Comparison of ENCODE assay signal across 13 mouse cellular contexts in the genomic region with DNA sequence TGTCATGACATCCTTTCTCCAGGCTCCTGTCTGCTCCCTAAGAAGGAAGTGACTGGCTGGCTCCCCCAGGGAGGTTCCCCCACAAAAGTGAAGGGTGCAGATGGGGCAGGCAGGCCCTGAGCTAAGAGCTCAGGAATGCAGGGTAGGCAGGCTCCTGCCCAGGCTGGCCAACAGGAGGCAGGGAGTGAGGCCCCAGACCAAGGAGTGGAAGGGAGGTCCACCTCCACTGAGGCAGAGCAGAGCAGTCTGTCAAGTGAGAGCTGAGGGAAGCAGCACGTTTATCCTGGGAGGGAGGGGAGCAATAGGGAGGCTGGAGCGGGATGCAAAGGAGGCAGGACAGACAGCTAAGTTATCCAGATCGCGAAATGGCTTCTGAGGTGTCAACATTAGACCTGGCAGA. TPM values are rescaled to one million over a fixed set of nuclear protein-coding genes. Genes with fewer than 3 reads are reported as not detected.
DNase-seq lines count a peak whose midpoint lies in the region; ATAC-seq and TF ChIP-seq lines count a peak whose summit lies in the region.
"Had no signal": no experiment of that assay in that cellular context is flagged by ENCODE, and none has a peak within 500 bp of the region (broad histone marks: within the 10 kb centered on the region; RNA-seq: fewer than 3 reads in every experiment).

No protein-coding gene starts in this region.

- in situ Hi-C loops in Patski (cut with MboI; ENCODE audit: low pct_unique_long_range_greater_than_20kb), result no loop called here

- H3K9ac ChIP-seq in liver, embryonic 12.5 days, result no peak overlapping the region
- no peak overlapping the region for H3K9ac ChIP-seq in liver, postnatal 0 days (replicated peaks)
- H3K9ac ChIP-seq: embryonic facial prominence, embryonic 15.5 days had no signal

- POLR2A ChIA-PET in Patski (lab: Charles Lee), result no interaction called here

- peaks cover 85% of the 10 kb centered on the region for H3K4me1 ChIP-seq in heart, embryonic 10.5 days
- peaks cover 46% of the 10 kb centered on the region for H3K4me1 ChIP-seq in liver, embryonic 12.5 days
- peaks cover 38% of the 10 kb centered on the region for H3K4me1 ChIP-seq in liver, postnatal 0 days (ENCODE audit: insufficient read depth)
- H3K4me1 ChIP-seq in limb, embryonic 10.5 days, result peaks cover 50% of the 10 kb centered on the region

- CTCF ChIA-PET in Patski (lab: Charles Lee), result no interaction called here

- no peaks in the 10 kb centered on the region for H3K9me3 ChIP-seq in heart, embryonic 10.5 days
- no peaks in the 10 kb centered on the region for H3K9me3 ChIP-seq in liver, embryonic 12.5 days (replicated peaks)
- no peaks in the 10 kb centered on the region for H3K9me3 ChIP-seq in liver, postnatal 0 days (ENCODE audit: low read length)
- H3K9me3 ChIP-seq in limb, embryonic 10.5 days (replicated peaks), result no peaks in the 10 kb centered on the region
- H3K9me3 ChIP-seq: embryonic facial prominence, embryonic 15.5 days had no signal

- peak overlapping the region; percentile 85 for H3K27ac ChIP-seq in heart, embryonic 10.5 days
- H3K27ac ChIP-seq in liver, embryonic 12.5 days, result 0 out of 2 replicates have a peak overlapping the region, but pooled peaks have one; percentile 48
- no peak overlapping the region for H3K27ac ChIP-seq in liver, postnatal 0 days (ENCODE audit: low read depth)
- peak overlapping the region; percentile 48; the same call in 1 of the 2 replicates for H3K27ac ChIP-seq in limb, embryonic 10.5 days
- H3K27ac ChIP-seq: embryonic facial prominence, embryonic 15.5 days had no signal

- no peak overlapping the region for H3K4me2 ChIP-seq in liver, embryonic 12.5 days
- H3K4me2 ChIP-seq in liver, postnatal 0 days (ENCODE audit: low read depth, low read length), result no peak overlapping the region
- H3K4me2 ChIP-seq: embryonic facial prominence, embryonic 15.5 days had no signal

- no peak for TF ChIP-seq EP300 in liver, postnatal 0 days (IDR thresholded peaks at IDR 0.05; ENCODE audit: low read depth)

- no peak for DNase-seq in heart, embryonic 10.5 days (ENCODE audit: low spot score)
- no peak for DNase-seq in heart, postnatal 4 days
- DNase-seq in liver, postnatal 0 days, result no peak
- no peak for DNase-seq in Patski (ENCODE audit: low read depth, low spot score)
- DNase-seq in limb, embryonic 10.5 days (ENCODE audit: low spot score), result no peak
- no peak for DNase-seq in lung, postnatal 36 days
- DNase-seq in adrenal gland, postnatal 10 days, result no peak
- DNase-seq: cerebellum, postnatal 10 days; lung, postnatal 10 days; right cerebral cortex, postnatal 25 days had no signal

- peak overlapping the region; percentile 16; the same call in 1 of the 2 replicates for H3K4me3 ChIP-seq in heart, embryonic 10.5 days
- H3K4me3 ChIP-seq in liver, embryonic 12.5 days, result no peak overlapping the region
- no peak overlapping the region for H3K4me3 ChIP-seq in liver, postnatal 0 days (ENCODE audit: low read depth, low read length)
- 0 out of 2 replicates have a peak overlapping the region, but pooled peaks have one; percentile 9 for H3K4me3 ChIP-seq in limb, embryonic 10.5 days
- H3K4me3 ChIP-seq: embryonic facial prominence, embryonic 15.5 days had no signal

- no peaks in the 10 kb centered on the region for H3K27me3 ChIP-seq in heart, embryonic 10.5 days (ENCODE audit: insufficient read depth, poor library complexity, severe bottlenecking)
- H3K27me3 ChIP-seq in liver, embryonic 12.5 days (replicated peaks), result peaks cover 8% of the 10 kb centered on the region; the same call in 1 of the 2 replicates
- H3K27me3 ChIP-seq in liver, postnatal 0 days (ENCODE audit: insufficient read depth, low read length), result 0 out of 2 replicates have a peak, but pooled peaks cover 2% of the 10 kb centered on the region
- no peaks in the 10 kb centered on the region for H3K27me3 ChIP-seq in Patski
- no peaks in the 10 kb centered on the region for H3K27me3 ChIP-seq in limb, embryonic 10.5 days (ENCODE audit: low read depth, poor library complexity, severe bottlenecking)
- H3K27me3 ChIP-seq: CH12.LX; embryonic facial prominence, embryonic 15.5 days had no signal

- ATAC-seq in liver, embryonic 12.5 days, result no peak
- no peak for ATAC-seq in liver, postnatal 0 days
- ATAC-seq in Patski, result peak; percentile 29

- H3K36me3 ChIP-seq in heart, embryonic 10.5 days, result peaks cover 34% of the 10 kb centered on the region
- H3K36me3 ChIP-seq in liver, embryonic 12.5 days, result peaks cover 12% of the 10 kb centered on the region; the same call in 1 of the 2 replicates
- H3K36me3 ChIP-seq in liver, postnatal 0 days (replicated peaks; ENCODE audit: insufficient read depth, low read length), result peaks cover 4% of the 10 kb centered on the region; the same call in 1 of the 2 replicates
- peaks cover 70% of the 10 kb centered on the region for H3K36me3 ChIP-seq in limb, embryonic 10.5 days

- 36% methylated on average over 4 of the region's 4 CpGs for WGBS in heart, embryonic 10.5 days
- 56% methylated on average over 4 of the region's 4 CpGs for WGBS in liver, embryonic 12.5 days (ENCODE audit: insufficient replicate concordance)
- WGBS in liver, postnatal 0 days (ENCODE audit: insufficient replicate concordance), result 68% methylated on average over 4 of the region's 4 CpGs
- WGBS in limb, embryonic 10.5 days, result 55% methylated on average over 4 of the region's 4 CpGs

- TF ChIP-seq CTCF in liver, postnatal 0 days (IDR thresholded peaks at IDR 0.05; ENCODE audit: low read depth), result no peak
- TF ChIP-seq CTCF in Patski (IDR thresholded peaks at IDR 0.05), result no peak

RNA-seq across cellular contexts. Expression of gene Map7d1, which starts 5.5 kb away (rescaled TPM):
- polyA plus RNA-seq in heart, embryonic 10.5 days (2016; fragmentation: Nextera tagmentation; extraction: Ambion mirVana), result 49.1 and 74.8 TPM in 2 replicates
- 100 to 1,000 TPM; 182 to 197 TPM for total RNA-seq in heart, postnatal 4 days (2021)
- 20.9 and 23.3 TPM in 2 replicates for polyA plus RNA-seq in liver, embryonic 12.5 days (2016; fragmentation: Nextera tagmentation; extraction: Ambion mirVana)
- polyA plus RNA-seq in liver, postnatal 0 days (2015; fragmentation: Nextera tagmentation; extraction: Ambion mirVana), result 7.2 and 10.0 TPM in 2 replicates
- 94.1 TPM for polyA plus RNA-seq in Patski (2021)
- 56.2 and 63.2 TPM in 2 replicates for polyA plus RNA-seq in limb, embryonic 10.5 days (2016; fragmentation: Nextera tagmentation; extraction: Ambion mirVana)
- total RNA-seq in adrenal gland, postnatal 10 days (2021), result 10 to 100 TPM; 60.4 to 72.7 TPM

RNA-seq across cellular contexts. Expression of gene Trappc3, which starts 11.5 kb away (rescaled TPM):
- polyA plus RNA-seq in heart, embryonic 10.5 days (2016; fragmentation: Nextera tagmentation; extraction: Ambion mirVana), result 74.9 and 86.4 TPM in 2 replicates
- total RNA-seq in heart, postnatal 4 days (2021), result 10 to 100 TPM; 50.7 to 54.3 TPM
- 43.7 and 44.0 TPM in 2 replicates for polyA plus RNA-seq in liver, embryonic 12.5 days (2016; fragmentation: Nextera tagmentation; extraction: Ambion mirVana)
- 39.0 and 39.2 TPM in 2 replicates for polyA plus RNA-seq in liver, postnatal 0 days (2015; fragmentation: Nextera tagmentation; extraction: Ambion mirVana)
- polyA plus RNA-seq in Patski (2021), result 71.6 TPM
- 83.1 and 95.3 TPM in 2 replicates for polyA plus RNA-seq in limb, embryonic 10.5 days (2016; fragmentation: Nextera tagmentation; extraction: Ambion mirVana)
- 10 to 100 TPM; 73.1 to 74.8 TPM for total RNA-seq in adrenal gland, postnatal 10 days (2021)

RNA-seq across cellular contexts. Expression of gene Col8a2, which starts 35.9 kb away (rescaled TPM):
- 3.3 and 3.7 TPM in 2 replicates for polyA plus RNA-seq in heart, embryonic 10.5 days (2016; fragmentation: Nextera tagmentation; extraction: Ambion mirVana)
- total RNA-seq in heart, postnatal 4 days (2021), result 1 to 10 TPM; 2.3 to 3.1 TPM
- polyA plus RNA-seq in liver, embryonic 12.5 days (2016; fragmentation: Nextera tagmentation; extraction: Ambion mirVana), result 1.8 and 2.3 TPM in 2 replicates
- 0.25 and 0.26 TPM in 2 replicates for polyA plus RNA-seq in liver, postnatal 0 days (2015; fragmentation: Nextera tagmentation; extraction: Ambion mirVana)
- polyA plus RNA-seq in Patski (2021), result 0.13 TPM
- polyA plus RNA-seq in limb, embryonic 10.5 days (2016; fragmentation: Nextera tagmentation; extraction: Ambion mirVana), result 0.65 and 1.4 TPM in 2 replicates
- 1 to 10 TPM; 5.5 to 5.6 TPM for total RNA-seq in adrenal gland, postnatal 10 days (2021)
- total RNA-seq: CH12.LX had no signal

RNA-seq across cellular contexts. Expression of gene Thrap3, which starts 48.1 kb away (rescaled TPM):
- polyA plus RNA-seq in heart, embryonic 10.5 days (2016; fragmentation: Nextera tagmentation; extraction: Ambion mirVana), result 194 and 200 TPM in 2 replicates
- total RNA-seq in heart, postnatal 4 days (2021), result 100 to 1,000 TPM; 226 TPM
- 162 and 163 TPM in 2 replicates for polyA plus RNA-seq in liver, embryonic 12.5 days (2016; fragmentation: Nextera tagmentation; extraction: Ambion mirVana)
- 47.8 and 62.4 TPM in 2 replicates for polyA plus RNA-seq in liver, postnatal 0 days (2015; fragmentation: Nextera tagmentation; extraction: Ambion mirVana)
- 141 TPM for polyA plus RNA-seq in Patski (2021)
- 263 and 287 TPM in 2 replicates for polyA plus RNA-seq in limb, embryonic 10.5 days (2016; fragmentation: Nextera tagmentation; extraction: Ambion mirVana)
- 100 to 1,000 TPM; 177 to 229 TPM for total RNA-seq in adrenal gland, postnatal 10 days (2021)

Comparison
In these comparisons a context has a peak if more than half of its experiments do, and no peak if none do; other contexts are left out.
1. H3K4me3 ChIP-seq: peak in heart, embryonic 10.5 days (single experiment) and limb, embryonic 10.5 days (single experiment); none in liver, embryonic 12.5 days (single experiment) and liver, postnatal 0 days (single experiment).